Mouse (Mus musculus) spleen, adult 2 months (tissue): ENCODE results near the gene Olfr1238. TPM values are rescaled to one million over a fixed set of nuclear protein-coding genes. Genes with fewer than 3 reads are reported as not detected.

ENCODE experiments used
- DNase-seq, 2 experiments: peaks; one replicate each; pipeline versions ENCODE4 v3.0.0 to v3.0.0-alpha.2; 2012 to 2021; ENCODE audit warnings: low spot score in 2 of 2, low read depth in 1 of 2
- H3K27ac ChIP-seq: fragments of 200-500 bp; 2 replicates; pipeline ENCODE4 v1.5.1; 2012; ENCODE audit warnings: low read length, inconsistent platforms; ENCODE audit not compliant: insufficient read depth
- H3K27me3 ChIP-seq: fragments of 200-500 bp; 2 replicates; pipeline ENCODE4 v1.6.1; 2012; ENCODE audit warnings: mild to moderate bottlenecking, moderate library complexity, low read length, inconsistent platforms; ENCODE audit not compliant: control insufficient read depth, insufficient read depth
- H3K36me3 ChIP-seq: fragments of 200-500 bp; 2 replicates; pipeline ENCODE4 v1.6.1; 2012; ENCODE audit warnings: mild to moderate bottlenecking, low read length, inconsistent platforms; ENCODE audit not compliant: control insufficient read depth, insufficient read depth
- H3K4me1 ChIP-seq: fragments of 200-500 bp; 2 replicates; pipeline ENCODE4 v1.6.1; 2011; ENCODE audit warnings: inconsistent platforms; ENCODE audit not compliant: control insufficient read depth, insufficient read depth, insufficient read length
- H3K4me3 ChIP-seq: fragments of 200-500 bp; 2 replicates; pipeline ENCODE4 v1.5.1; 2011; ENCODE audit warnings: mild to moderate bottlenecking, inconsistent platforms; ENCODE audit not compliant: insufficient read depth, insufficient read length; ENCODE audit errors: extremely low read depth
- CTCF ChIP-seq: fragments of 200-500 bp; IDR thresholded peaks from 2 replicates; pipeline ENCODE4 v1.5.1; 2011; ENCODE audit warnings: mild to moderate bottlenecking, inconsistent platforms; ENCODE audit not compliant: insufficient read depth, insufficient read length, insufficient replicate concordance; ENCODE audit errors: extremely low read depth
- POLR2A ChIP-seq: fragments of 200-500 bp; IDR thresholded peaks from 2 replicates; pipeline ENCODE4 v1.6.1; 2011; ENCODE audit warnings: low read depth, low read length, inconsistent platforms
- WGBS: fragments of 180-500 bp; shearing (Covaris S2); methylation state at CpG from one replicate; pipeline ENCODE4 v1.1.7; 2018; 5-methylcytosine and 5-hydroxymethylcytosine counted together
- polyA plus RNA-seq: library from polyadenylated mRNA; depleted of rRNA; stranded (reverse); fragments of >200 nt; gene quantifications from 2 replicates; pipeline ENCODE4 v1.2.3, GENCODE M21; 2012; rRNA removed

Gene Olfr1238
- polyA plus RNA-seq: not detected in 2 replicates

DNA sequence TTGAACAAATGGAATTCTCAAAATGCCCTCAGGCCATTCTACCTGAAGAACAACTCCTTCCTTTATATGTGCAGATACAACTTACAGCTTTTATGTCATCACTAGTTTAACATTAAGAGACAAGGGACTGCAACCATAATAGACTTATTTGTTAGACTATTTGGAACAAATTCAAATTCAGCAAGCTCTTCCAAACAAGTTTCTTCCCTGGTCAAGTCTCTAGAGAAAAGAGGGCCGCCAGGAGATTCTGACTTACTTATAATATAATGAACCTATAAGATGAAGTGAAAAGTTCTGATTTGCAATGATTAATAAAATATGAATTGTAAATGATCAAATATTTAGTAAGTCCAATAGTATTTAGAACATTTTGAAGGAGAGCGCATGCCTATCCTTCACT, at the start of gene Olfr1238:
Gene Olfr1238 (minus strand): TSS at position 101 of the 400 bp plus-strand sequence.
- no peak within 1 kb of the TSS for H3K4me3 ChIP-seq
- no peak for DNase-seq
- WGBS: 92% methylated on average over 2 of the region's 2 CpGs
- H3K27me3 ChIP-seq: no peaks in the 10 kb centered on the region
- no peak for TF ChIP-seq CTCF
- TF ChIP-seq POLR2A: no peak
- no peak within 1 kb of the TSS for H3K27ac ChIP-seq
- no peaks in the 10 kb centered on the region for H3K4me1 ChIP-seq
- H3K36me3 ChIP-seq: no peaks in the 10 kb centered on the region

GRCm38 (mm10) chr2:89442900-89443299, 33.4 kb upstream of the Olfr1238 start, which contains the start of gene Olfr1240:
Gene Olfr1240, minus strand, starts transcription at chr2:89443000.
- Histone ChIP-seq H3K27ac (no peak within 1 kb of the TSS), H3K4me3 (no peak within 1 kb of the TSS), H3K4me1 (no peaks in the 10 kb centered on the region), H3K36me3 (no peaks in the 10 kb centered on the region), H3K27me3 (no peaks in the 10 kb centered on the region)
- WGBS: 79% methylated on average over 3 of the region's 3 CpGs
- TF ChIP-seq CTCF: no peak
- TF ChIP-seq POLR2A: no peak
- no peak for DNase-seq

GRCm38 (mm10) chr2:89420307-89420706, 10.8 kb upstream of the Olfr1238 start, which contains the start of gene Olfr1239:
Gene Olfr1239, minus strand, starts transcription at chr2:89420407.
- TF ChIP-seq POLR2A: no peak
- no peak for TF ChIP-seq CTCF
- no peaks in the 10 kb centered on the region for H3K27me3 ChIP-seq
- H3K4me1 ChIP-seq: no peaks in the 10 kb centered on the region
- no peak within 1 kb of the TSS for H3K27ac ChIP-seq
- DNase-seq: no peak
- H3K4me3 ChIP-seq: no peak within 1 kb of the TSS
- H3K36me3 ChIP-seq: no peaks in the 10 kb centered on the region
- 96% methylated on average over 2 of the region's 2 CpGs for WGBS

DNA sequence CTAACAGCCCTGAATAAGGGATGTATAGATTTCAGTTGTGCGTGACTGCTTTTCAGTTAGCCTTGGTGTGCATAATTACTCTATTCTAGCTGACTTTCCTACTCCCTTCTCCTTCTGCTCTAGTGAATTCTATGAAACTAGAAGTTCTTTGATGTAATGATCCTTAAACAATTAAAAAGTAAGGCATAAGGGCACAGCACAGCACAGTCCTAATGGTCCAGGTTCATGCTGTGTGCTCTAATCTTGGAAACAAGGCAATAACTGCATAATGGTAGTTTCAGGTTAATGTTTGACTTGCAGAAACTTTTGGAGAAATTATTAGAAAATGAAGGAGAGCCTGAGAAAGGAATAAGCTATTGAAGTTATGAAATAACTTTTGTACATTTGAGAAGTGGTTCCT, 5.1 kb upstream of the Olfr1238 start:
- WGBS: 91% methylated on average over 1 of the region's 1 CpGs
- no peaks in the 10 kb centered on the region for H3K36me3 ChIP-seq
- no peaks in the 10 kb centered on the region for H3K27me3 ChIP-seq
- H3K4me1 ChIP-seq: no peaks in the 10 kb centered on the region
- H3K27ac ChIP-seq: no peak overlapping the region
- no peak for TF ChIP-seq POLR2A
- TF ChIP-seq CTCF: no peak
- DNase-seq: no peak
- no peak overlapping the region for H3K4me3 ChIP-seq

GRCm38 (mm10) chr2:89400882-89401281, 8.6 kb downstream of the Olfr1238 start:
- no peaks in the 10 kb centered on the region for H3K4me1 ChIP-seq
- no peak overlapping the region for H3K4me3 ChIP-seq
- 81% methylated on average over 1 of the region's 1 CpGs for WGBS
- no peak overlapping the region for H3K27ac ChIP-seq
- no peaks in the 10 kb centered on the region for H3K36me3 ChIP-seq
- H3K27me3 ChIP-seq: no peaks in the 10 kb centered on the region
- DNase-seq: no peak
- TF ChIP-seq POLR2A (no peak), CTCF (no peak)

GRCm38 (mm10) chr2:89364765-89365164, 44.7 kb downstream of the Olfr1238 start, which contains the start of gene Olfr1234:
Gene Olfr1234, minus strand, starts transcription at chr2:89364865.
- H3K27ac ChIP-seq: no peak within 1 kb of the TSS
- no peaks in the 10 kb centered on the region for H3K36me3 ChIP-seq
- TF ChIP-seq POLR2A: no peak
- no peak for TF ChIP-seq CTCF
- no peak within 1 kb of the TSS for H3K4me3 ChIP-seq
- no peak for DNase-seq
- H3K4me1 ChIP-seq: no peaks in the 10 kb centered on the region
- no peaks in the 10 kb centered on the region for H3K27me3 ChIP-seq
- 85% methylated on average over 4 of the region's 4 CpGs for WGBS

Other genes with a start within 250 kb of the Olfr1238 start
- not detected in 2 replicates for gene Olfr1224-ps1, start 245.6 kb downstream of the Olfr1238 start, polyA plus RNA-seq
- not detected in 2 replicates for gene Olfr1225, start 235.0 kb downstream of the Olfr1238 start, polyA plus RNA-seq
- gene Olfr1226, start 209.6 kb downstream of the Olfr1238 start, polyA plus RNA-seq: not detected in 2 replicates
- not detected in 2 replicates for gene Olfr1228, start 155.6 kb downstream of the Olfr1238 start, polyA plus RNA-seq
- not detected in 2 replicates for gene Olfr1229, start 121.7 kb downstream of the Olfr1238 start, polyA plus RNA-seq
- not detected in 2 replicates for gene Olfr1230, start 112.4 kb downstream of the Olfr1238 start, polyA plus RNA-seq
- not detected in 2 replicates for gene Olfr1231, start 102.6 kb downstream of the Olfr1238 start, polyA plus RNA-seq
- not detected in 2 replicates for gene Olfr1232, start 80.0 kb downstream of the Olfr1238 start, polyA plus RNA-seq
- gene Olfr1233, start 67.3 kb downstream of the Olfr1238 start, polyA plus RNA-seq: not detected in 2 replicates
- gene Olfr1234, start 44.8 kb downstream of the Olfr1238 start, polyA plus RNA-seq: not detected in 2 replicates
- not detected in 2 replicates for gene Olfr1239, start 10.7 kb upstream of the Olfr1238 start, polyA plus RNA-seq
- gene Olfr1240, start 33.3 kb upstream of the Olfr1238 start, polyA plus RNA-seq: not detected in 2 replicates
- gene Olfr1241, start 77.5 kb upstream of the Olfr1238 start, polyA plus RNA-seq: not detected in 2 replicates
- not detected in 2 replicates for gene Olfr1242, start 88.7 kb upstream of the Olfr1238 start, polyA plus RNA-seq
- not detected in 2 replicates for gene Olfr1243, start 121.8 kb upstream of the Olfr1238 start, polyA plus RNA-seq
- not detected in 2 replicates for gene Olfr1245, start 168.8 kb upstream of the Olfr1238 start, polyA plus RNA-seq
- not detected in 2 replicates for gene Olfr1246, start 183.5 kb upstream of the Olfr1238 start, polyA plus RNA-seq
- gene Olfr1247, start 204.5 kb upstream of the Olfr1238 start, polyA plus RNA-seq: not detected in 2 replicates
- not detected in 2 replicates for gene Olfr1248, start 208.6 kb upstream of the Olfr1238 start, polyA plus RNA-seq
- gene Olfr1249, start 225.3 kb upstream of the Olfr1238 start, polyA plus RNA-seq: not detected in 2 replicates